Mouse (Mus musculus): ENCODE results near the gene Pdcd6ip. TPM values are rescaled to one million over a fixed set of nuclear protein-coding genes. Genes with fewer than 3 reads are reported as not detected.
"Not testable (repeated sequence)": the region's sequence is repeated elsewhere in the genome, so short reads cannot be mapped to it uniquely, and the experiment has no call there.

Gene Pdcd6ip
- total RNA-seq, 2 experiments from 2014 or later = 66.2 to 69.7 TPM

- intact Hi-C loops (cut with DNase I) = no loop called here
- DNase-seq (ENCODE audit: low spot score in 2 of 2) = no peak
Measured at GRCm38 (mm10) chr9:113706841-113707240, 1.2 kb downstream of the Pdcd6ip start.

DNA sequence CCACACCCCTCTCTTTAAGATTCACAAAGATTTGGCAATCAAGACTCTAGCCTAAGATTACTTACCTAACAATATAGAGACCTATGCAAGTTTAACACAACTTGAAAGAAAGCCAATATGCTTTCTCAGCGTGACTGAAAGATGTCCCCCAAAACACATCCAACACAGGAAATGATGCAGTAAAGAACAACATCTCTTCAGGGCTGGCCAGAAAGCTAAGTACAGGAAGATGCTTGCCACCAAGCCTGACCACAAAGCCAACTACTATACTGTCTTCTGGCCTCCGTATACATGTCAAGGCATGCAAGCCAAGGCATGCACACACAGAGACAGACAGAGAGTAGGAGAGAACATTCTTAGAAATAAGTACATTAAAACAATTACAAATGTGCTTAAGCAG lies 2.0 kb downstream of the Pdcd6ip start:
- intact Hi-C loops (cut with DNase I) = no loop called here
- no peak for DNase-seq (ENCODE audit: low spot score in 2 of 2)

GRCm38 (mm10) chr9:113701441-113702160 lies 6.5 kb downstream of the Pdcd6ip start:
- no peak for DNase-seq (ENCODE audit: low spot score in 2 of 2)
- intact Hi-C loops (cut with DNase I) = no loop called here

DNA sequence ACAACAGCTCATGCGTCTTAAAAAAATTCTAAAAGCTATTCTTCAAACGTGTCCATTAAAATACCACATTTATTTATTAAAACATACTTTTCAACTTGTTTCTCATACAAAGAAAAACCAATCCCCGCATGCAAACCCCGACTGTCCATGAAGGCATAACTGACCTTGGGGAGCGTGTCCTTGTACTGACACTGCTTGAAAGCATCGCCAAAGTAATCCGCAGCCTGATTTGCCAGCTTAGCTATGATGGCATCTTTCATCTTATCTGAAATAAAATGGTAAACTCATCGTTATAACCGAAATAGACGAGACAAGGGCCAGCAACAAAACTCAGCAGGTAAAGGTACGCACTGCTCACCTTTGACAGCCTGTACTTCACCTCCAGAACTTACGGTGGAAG lies 20.6 kb downstream of the Pdcd6ip start:
- intact Hi-C loops (cut with DNase I) = no loop called here
- no peak for DNase-seq (ENCODE audit: low spot score in 2 of 2)

DNA sequence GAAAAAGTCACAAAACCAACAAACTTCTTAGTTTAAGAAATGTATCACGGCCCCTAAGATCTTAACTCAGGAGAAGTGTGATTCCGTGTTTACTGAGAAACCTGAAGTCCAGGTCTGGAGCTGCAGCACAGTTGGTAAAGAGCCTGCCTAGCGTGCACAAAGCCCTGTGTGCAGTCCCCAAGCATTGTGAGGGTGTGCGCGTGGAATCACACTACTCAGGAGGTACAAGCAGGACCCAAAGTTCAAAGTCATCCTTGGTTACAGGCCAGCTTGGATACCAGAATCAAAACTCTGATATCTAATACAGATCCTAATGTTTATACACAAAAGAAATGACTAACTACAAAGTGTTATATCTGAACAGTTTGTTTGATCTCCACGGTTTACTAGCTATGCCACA lies 34.3 kb downstream of the Pdcd6ip start:
- no peak for DNase-seq (ENCODE audit: low spot score in 2 of 2)
- intact Hi-C loops (cut with DNase I) = no loop called here

DNA sequence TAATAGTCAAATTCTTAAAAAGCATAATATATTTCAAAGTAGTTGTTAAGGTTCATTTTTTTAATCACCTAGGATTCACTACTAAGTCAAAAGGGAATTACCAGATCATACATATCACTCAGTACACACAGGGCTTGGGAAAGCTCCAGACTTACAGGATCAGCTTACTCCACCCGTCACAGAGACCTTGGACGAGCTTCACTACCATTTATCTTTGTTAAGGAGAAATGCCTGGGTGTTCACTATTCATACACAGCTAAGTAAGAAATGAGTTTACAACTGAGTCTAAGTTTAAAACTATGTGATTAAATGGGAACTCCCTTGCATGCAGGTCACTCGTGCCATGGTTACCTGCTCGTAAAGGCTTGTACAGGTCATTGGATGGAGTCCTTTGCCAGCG lies 35.7 kb downstream of the Pdcd6ip start:
- intact Hi-C loops (cut with DNase I) = no loop called here
- no peak for DNase-seq (ENCODE audit: low spot score in 2 of 2)

- intact Hi-C loops (cut with DNase I) = no loop called here
- DNase-seq (ENCODE audit: low spot score in 2 of 2) = no peak
Measured at GRCm38 (mm10) chr9:113670857-113671106, 37.3 kb downstream of the Pdcd6ip start.

GRCm38 (mm10) chr9:113670105-113670856 lies 37.8 kb downstream of the Pdcd6ip start:
- intact Hi-C loops (cut with DNase I) = no loop called here
- no peak for DNase-seq (ENCODE audit: low spot score in 2 of 2)

DNA sequence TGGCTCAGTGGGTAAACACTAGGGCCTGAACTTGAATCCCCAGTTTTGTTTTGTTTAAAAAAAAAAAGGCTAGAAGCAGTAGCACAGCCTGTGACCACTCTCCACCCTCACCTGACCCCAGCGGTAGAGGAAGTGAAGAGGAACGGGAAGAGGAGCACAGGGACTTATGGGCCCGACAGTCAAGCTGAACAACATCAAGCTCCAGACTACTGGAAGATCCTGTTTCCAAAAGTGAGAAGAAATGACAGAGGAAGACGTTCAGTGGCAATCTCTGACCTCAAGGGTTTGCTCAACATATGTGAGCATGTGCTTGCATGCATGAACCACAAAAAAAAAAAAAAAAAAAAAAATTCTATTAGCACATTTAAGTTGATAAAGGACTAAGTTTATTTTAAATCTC lies 44.6 kb downstream of the Pdcd6ip start:
- intact Hi-C loops (cut with DNase I) = no loop called here
- DNase-seq (ENCODE audit: low spot score in 2 of 2) = no peak

DNA sequence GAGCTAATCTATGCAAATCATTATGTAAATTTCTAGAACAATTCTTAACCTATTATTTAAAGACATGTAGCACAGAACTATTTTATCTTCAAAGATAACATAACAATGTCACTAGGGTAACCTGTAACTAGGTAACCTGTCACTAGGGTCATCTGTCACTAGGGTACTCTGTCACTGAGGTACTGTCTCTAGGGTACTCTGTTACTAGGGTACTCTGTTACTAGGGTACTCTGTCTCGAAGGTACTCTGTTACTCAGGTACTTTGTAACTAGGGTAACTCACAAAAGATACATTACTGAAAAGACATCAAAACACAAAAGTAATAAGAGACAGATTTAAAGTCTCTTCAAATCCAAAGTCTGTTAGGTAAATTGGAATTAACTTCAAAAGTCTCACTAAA lies 50.2 kb downstream of the Pdcd6ip start:
- no peak for DNase-seq (ENCODE audit: low spot score in 2 of 2)
- intact Hi-C loops (cut with DNase I) = no loop called here

DNA sequence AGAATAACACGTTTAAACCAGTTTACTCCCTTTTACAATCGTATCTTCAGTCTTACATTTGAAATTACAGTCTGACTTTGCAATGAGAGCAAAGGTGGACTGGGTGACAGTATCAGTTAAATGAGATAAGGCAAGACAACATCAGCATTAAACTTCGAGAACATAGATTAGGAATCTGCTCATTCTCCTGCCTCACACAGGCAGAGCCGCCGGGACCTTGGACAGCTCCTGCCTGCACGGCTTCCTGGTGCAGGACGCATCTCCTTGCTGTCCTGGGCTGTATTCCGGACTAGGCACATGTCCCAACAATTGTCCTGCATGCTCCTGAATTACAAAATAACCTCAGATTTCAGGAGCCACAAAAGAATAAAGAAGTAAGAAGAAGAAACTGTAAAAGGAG lies 54.5 kb downstream of the Pdcd6ip start:
- intact Hi-C loops (cut with DNase I) = no loop called here
- DNase-seq (ENCODE audit: low spot score in 2 of 2) = no peak

DNA sequence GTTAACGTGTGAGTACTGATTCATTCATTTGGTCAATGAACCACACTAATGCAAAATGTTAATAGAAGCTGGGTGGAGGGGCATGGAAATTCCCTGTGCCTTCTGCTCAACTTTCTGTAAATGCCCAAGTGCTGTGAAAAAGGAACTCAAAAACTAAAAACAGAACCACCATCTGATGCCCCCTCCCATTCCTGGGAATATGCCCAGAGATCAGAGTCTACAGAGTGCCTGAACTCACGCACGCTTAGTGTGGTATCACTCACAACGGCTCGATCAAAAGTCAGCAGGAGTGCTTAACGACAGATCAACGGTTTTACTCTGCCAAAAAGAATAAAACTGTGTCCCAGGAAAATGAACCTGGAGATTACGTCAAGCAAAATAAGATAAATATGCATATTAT lies 57.3 kb downstream of the Pdcd6ip start:
- DNase-seq (ENCODE audit: low spot score in 2 of 2) = no peak
- intact Hi-C loops (cut with DNase I) = no loop called here

GRCm38 (mm10) chr9:113649211-113649610 lies 58.8 kb downstream of the Pdcd6ip start:
- intact Hi-C loops (cut with DNase I) = loop anchor here (5.0 to 10.0 kb wide), 2 partner anchors 924 to 1712 kb away; no protein-coding TSS in a partner anchor
- DNase-seq (ENCODE audit: low spot score in 2 of 2) = not testable (repeated sequence)

GRCm38 (mm10) chr9:113645837-113646169 lies 62.3 kb downstream of the Pdcd6ip start:
- intact Hi-C loops (cut with DNase I) = loop anchor here (5.0 to 10.0 kb wide), 2 partner anchors 921 to 1709 kb away; no protein-coding TSS in a partner anchor
- DNase-seq (ENCODE audit: low spot score in 2 of 2) = no peak

GRCm38 (mm10) chr9:113645153-113645836 lies 62.8 kb downstream of the Pdcd6ip start:
- intact Hi-C loops (cut with DNase I) = loop anchor here (5.0 to 10.0 kb wide), 2 partner anchors 920 to 1708 kb away; no protein-coding TSS in a partner anchor
- peak; percentile 80 to 89 for DNase-seq (ENCODE audit: low spot score in 2 of 2)

GRCm38 (mm10) chr9:113644701-113645100 lies 63.4 kb downstream of the Pdcd6ip start:
- intact Hi-C loops (cut with DNase I) = loop anchor here (5.0 to 10.0 kb wide), 2 partner anchors 920 to 1707 kb away; no protein-coding TSS in a partner anchor

DNA sequence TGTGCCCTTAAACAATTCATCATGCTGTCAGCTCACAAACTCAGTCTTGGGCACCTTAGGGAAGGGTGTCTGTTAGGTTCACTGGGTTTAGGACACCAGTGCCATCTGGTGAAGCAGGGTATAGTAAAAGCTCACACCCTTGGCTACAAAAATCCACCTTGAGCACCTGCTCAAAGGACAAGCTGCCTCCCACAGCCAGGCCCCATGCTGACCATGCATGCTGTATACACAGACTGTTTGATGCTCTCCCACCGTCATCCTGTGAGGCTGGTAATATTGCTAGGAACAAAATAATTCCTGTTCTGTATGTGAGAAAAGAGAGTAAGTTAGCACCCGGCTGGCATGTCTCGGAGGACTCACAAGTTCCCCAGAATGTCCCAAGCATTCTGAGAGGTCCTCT lies 64.0 kb downstream of the Pdcd6ip start:
- no peak for DNase-seq (ENCODE audit: low spot score in 2 of 2)
- intact Hi-C loops (cut with DNase I) = loop anchor here (10.0 kb wide), 1 partner anchor 919 kb away; no protein-coding TSS in a partner anchor

More at GRCm38 (mm10) chr9:113644701-113645100, 63.4 kb downstream of the Pdcd6ip start:
- DNase-seq (ENCODE audit: low spot score in 2 of 2) = no peak

DNA sequence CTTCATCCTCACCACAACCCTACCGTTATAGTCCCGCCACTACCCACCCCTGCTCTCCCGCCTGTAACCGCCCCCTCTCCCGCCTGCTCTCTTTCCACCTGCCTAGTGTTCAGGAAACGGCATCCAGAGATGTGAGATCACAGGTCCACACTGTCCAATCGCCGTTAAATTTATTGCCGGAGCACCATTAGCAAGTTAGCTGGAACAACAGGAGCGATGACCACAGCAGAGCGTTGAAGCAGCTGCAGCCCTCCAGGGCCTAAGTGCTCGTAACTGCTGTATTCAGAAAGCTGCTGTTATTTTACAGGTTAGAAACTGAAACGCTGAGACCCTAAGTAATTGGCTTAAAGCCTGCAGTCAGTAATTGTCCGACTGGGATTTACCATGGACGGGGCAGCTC lies 64.4 kb downstream of the Pdcd6ip start:
- intact Hi-C loops (cut with DNase I) = loop anchor here (10.0 kb wide), 1 partner anchor 919 kb away; no protein-coding TSS in a partner anchor
- DNase-seq (ENCODE audit: low spot score in 2 of 2) = no peak

DNA sequence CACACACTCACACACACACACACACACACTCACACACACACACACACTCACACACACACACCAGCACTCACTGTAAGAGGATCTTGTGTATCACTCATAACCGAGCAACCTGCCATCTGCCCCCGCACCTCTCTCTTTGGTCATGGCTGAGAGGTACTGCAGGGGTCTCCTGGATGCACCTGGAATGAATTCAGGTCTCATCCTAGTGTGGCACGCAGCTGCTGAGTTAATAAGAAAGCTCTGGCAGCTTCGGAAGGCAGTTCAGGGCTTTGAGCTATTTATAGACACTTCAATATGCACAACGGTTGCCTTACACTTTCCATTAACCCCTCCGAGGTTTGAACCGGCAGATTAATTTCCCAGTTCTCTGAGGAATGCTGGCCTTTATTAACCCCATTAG lies 73.1 kb downstream of the Pdcd6ip start:
- intact Hi-C loops (cut with DNase I) = loop anchor here (5.0 to 10.0 kb wide), 6 partner anchors 148 to 1400 kb away; partner anchors contain the start of gene Arpp21

DNA sequence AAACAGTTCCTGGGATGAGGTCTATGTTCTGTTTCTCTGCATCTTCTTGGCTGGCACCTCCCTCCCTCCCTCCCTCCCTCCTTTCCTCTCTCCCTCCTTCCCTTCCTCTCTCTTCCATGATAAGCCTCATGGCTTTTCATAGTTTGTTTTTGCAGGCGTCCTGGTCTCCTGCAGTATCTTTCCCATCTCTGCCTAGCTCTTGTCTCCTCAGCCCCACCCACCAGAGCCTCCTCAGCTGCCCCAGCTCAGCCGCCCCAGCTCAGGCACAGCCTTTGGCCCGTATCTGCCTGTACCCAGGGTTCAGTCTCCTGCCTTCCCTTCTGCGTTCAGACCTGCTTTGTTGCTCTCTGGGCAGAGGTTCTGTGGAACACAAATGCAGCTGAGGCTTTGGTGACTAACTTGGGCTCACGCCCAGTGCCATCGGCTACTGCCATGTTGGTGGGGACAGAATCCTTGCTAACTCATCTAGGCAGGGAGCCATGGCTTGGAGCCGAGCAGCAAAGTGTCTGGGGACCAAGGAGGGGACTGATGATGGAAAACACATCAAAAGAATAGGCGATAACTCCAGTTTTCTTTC lies 74.8 kb downstream of the Pdcd6ip start:
- DNase-seq (ENCODE audit: low spot score in 2 of 2) = peak in 1 of 2 experiments; percentile 70
- intact Hi-C loops (cut with DNase I) = loop anchor here (2.0 to 10.0 kb wide), 7 partner anchors 146 to 1398 kb away; partner anchors contain the start of gene Arpp21

More for the DNA sequence above, 73.1 kb downstream of the Pdcd6ip start:
- no peak for DNase-seq (ENCODE audit: low spot score in 2 of 2)
